Mouse (Mus musculus) small intestine, adult 2 months (tissue): ENCODE results near the gene Ddx25.

Experiments
- CTCF ChIP-seq: fragments of 200-500 bp; IDR thresholded peaks from 2 replicates; pipeline ENCODE4 v1.5.1; 2012; ENCODE audit warnings: low read depth, mild to moderate bottlenecking, control low read depth, inconsistent platforms, low read length, moderate library complexity, mixed read lengths; ENCODE audit not compliant: insufficient replicate concordance, insufficient read length; ENCODE audit errors: extremely low read depth
- POLR2A ChIP-seq: fragments of 200-500 bp; IDR thresholded peaks from 2 replicates; pipeline ENCODE4 v1.6.1; 2012; ENCODE audit warnings: low read depth, mild to moderate bottlenecking, control low read depth, inconsistent platforms, low read length, moderate library complexity

- TF ChIP-seq POLR2A (no peak), CTCF (no peak)
Observed at GRCm38 (mm10) chr9:35516182-35516581, 42.1 kb downstream of the Ddx25 start.
